Mouse (Mus musculus) embryonic facial prominence, embryonic 11.5 days (tissue): ENCODE measurements around the gene Kcnn1. TPM values are rescaled to one million over a fixed set of nuclear protein-coding genes. Genes with fewer than 3 reads are reported as not detected.

Source experiments
- ATAC-seq: fragments of 200-750 bp; cut with Nextera tagmentation; replicated peaks from 2 replicates; pipeline ENCODE4 v1.8.0; 2017; ENCODE audit warnings: low read depth; ENCODE audit not compliant: insufficient number of reproducible peaks, low FRiP score, low TSS enrichment
- DNase-seq: peaks from one replicate; pipeline ENCODE4 v3.0.0-alpha.2; 2015; ENCODE audit warnings: low spot score
- H3K27ac ChIP-seq: fragments of 300-500 bp; sonication (generic); replicated peaks from 2 replicates; pipeline ENCODE4 v1.5.1; 2014; ENCODE audit warnings: mild to moderate bottlenecking, low read depth, low read length, control low read depth
- H3K27me3 ChIP-seq: fragments of 300-500 bp; sonication (generic); 2 replicates; pipeline ENCODE4 v1.6.1; 2014; ENCODE audit warnings: mild to moderate bottlenecking, low read length, moderate library complexity, mixed read lengths; ENCODE audit not compliant: control insufficient read depth, insufficient read depth
- H3K36me3 ChIP-seq: fragments of 300-500 bp; sonication (generic); replicated peaks from 2 replicates; pipeline ENCODE4 v1.6.1; 2014; ENCODE audit warnings: low read depth, mild to moderate bottlenecking, low read length, moderate library complexity, mixed read lengths; ENCODE audit not compliant: control insufficient read depth, insufficient read depth
- H3K4me1 ChIP-seq: fragments of 300-500 bp; sonication (generic); 2 replicates; pipeline ENCODE4 v1.6.1; 2014; ENCODE audit warnings: low read length, mixed read lengths; ENCODE audit not compliant: control insufficient read depth, insufficient read depth
- H3K4me2 ChIP-seq: fragments of 300-500 bp; sonication (generic); 2 replicates; pipeline ENCODE4 v1.6.1; 2014; ENCODE audit warnings: low read depth, mild to moderate bottlenecking, control low read depth, low read length, moderate library complexity
- H3K4me3 ChIP-seq: fragments of 300-500 bp; sonication (generic); 2 replicates; pipeline ENCODE4 v1.5.1; 2014; ENCODE audit warnings: low read depth, low read length, control low read depth
- H3K9ac ChIP-seq: fragments of 300-500 bp; sonication (generic); replicated peaks from 2 replicates; pipeline ENCODE4 v1.6.1; 2014; ENCODE audit warnings: mild to moderate bottlenecking, control low read depth, low read length
- H3K9me3 ChIP-seq: fragments of 300-500 bp; sonication (generic); replicated peaks from 2 replicates; pipeline ENCODE4 v1.6.1; 2016; ENCODE audit warnings: mild to moderate bottlenecking, low read length, inconsistent platforms, mixed read lengths; ENCODE audit not compliant: control insufficient read depth
- WGBS: fragments of 180-500 bp; shearing (Covaris S2); extraction: QIAGEN DNeasy Blood & Tissue Kit; methylation state at CpG from one replicate; pipeline ENCODE4 v1.1.7; 2014; 5-methylcytosine and 5-hydroxymethylcytosine counted together
- polyA plus RNA-seq: library from polyadenylated mRNA; unstranded; fragments of >200 nt; fragmentation: Nextera tagmentation; extraction: Ambion mirVana; gene quantifications from 2 replicates; pipeline ENCODE4 v1.2.1, GENCODE M21; 2014

The Kcnn1 gene
- polyA plus RNA-seq, 1 experiment from 2014 or later: 2.9 TPM

DNA sequence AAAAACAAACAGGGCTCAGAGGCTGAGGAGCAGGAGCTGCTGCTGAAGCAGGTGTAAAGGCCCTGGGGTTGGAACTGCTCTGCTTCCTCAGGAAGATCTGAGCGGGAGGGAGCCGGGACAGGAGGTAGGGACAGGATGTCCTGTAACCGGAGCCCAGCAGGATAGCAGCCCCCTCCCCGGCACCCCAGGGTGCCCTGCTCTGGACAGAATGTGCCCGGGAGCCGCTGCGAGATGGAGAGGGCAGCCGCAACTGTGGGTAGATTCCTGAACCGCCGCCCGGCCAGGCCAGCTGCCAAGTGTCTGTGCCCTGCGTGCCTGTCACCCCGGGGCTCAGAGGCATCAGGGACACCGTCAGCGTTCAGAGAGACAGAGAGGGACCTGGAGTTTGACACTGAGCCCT, 29.5 kb downstream of the Kcnn1 start:
- 44% methylated on average over 15 of the region's 15 CpGs for WGBS
- Histone ChIP-seq H3K36me3 (no peaks in the 10 kb centered on the region), H3K27me3 (no peaks in the 10 kb centered on the region), H3K9me3 (no peaks in the 10 kb centered on the region), H3K27ac (no peak overlapping the region), H3K4me2 (no peak overlapping the region), H3K4me1 (no peaks in the 10 kb centered on the region; the same call in none of the 2 replicates), H3K9ac (no peak overlapping the region), H3K4me3 (no peak overlapping the region)
- DNase-seq (no peak), ATAC-seq (no peak)

DNA sequence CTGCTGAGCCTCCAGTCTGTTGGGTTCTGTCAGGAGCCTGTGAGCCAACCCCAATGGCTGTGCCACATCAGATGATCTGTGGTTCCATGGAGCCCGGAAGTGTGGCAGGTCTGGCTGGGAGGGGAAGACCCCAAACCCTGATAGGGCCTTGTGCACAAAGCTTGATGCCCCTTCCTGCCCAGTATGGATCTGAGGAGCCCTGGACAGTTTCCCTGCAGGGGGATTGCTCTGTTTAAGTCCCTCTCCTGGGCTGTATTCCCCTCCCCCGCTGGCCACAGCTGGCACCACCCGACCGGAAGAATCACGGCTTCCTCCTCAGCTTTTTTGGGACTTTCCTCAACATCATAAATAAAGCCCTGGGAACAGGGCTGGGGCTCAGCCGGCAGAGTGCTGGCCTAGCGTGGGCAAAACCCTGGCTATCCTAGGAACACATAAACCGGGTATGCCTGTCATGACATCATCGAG, 30.0 kb downstream of the Kcnn1 start:
- WGBS: 50% methylated on average over 9 of the region's 9 CpGs
- H3K4me3 ChIP-seq: no peak overlapping the region

DNA sequence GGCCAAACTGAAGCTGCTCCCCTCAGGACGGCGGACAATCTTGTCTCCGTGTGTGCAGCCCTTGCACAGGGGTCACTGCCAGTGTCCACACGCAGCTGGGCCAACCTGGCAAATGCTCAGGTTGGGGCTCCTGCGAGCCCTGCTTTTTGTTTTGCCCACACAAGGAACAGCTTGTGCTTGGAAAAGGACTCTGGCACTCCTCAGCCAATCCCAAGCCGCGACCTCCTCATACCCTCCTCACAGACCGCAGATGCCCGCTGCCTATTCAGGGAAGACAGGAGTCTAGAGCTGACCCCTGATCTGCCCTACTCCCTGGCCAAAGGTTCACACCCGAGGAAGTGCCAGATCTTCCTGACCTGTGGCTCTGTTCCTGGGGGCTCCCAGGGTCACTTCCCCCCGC, 30.7 kb downstream of the Kcnn1 start:
- ATAC-seq (no peak), DNase-seq (no peak)
- Histone ChIP-seq H3K36me3 (no peaks in the 10 kb centered on the region), H3K9ac (no peak overlapping the region), H3K4me2 (no peak overlapping the region), H3K4me1 (no peaks in the 10 kb centered on the region; the same call in 1 of the 2 replicates), H3K4me3 (no peak overlapping the region), H3K27me3 (no peaks in the 10 kb centered on the region), H3K27ac (no peak overlapping the region), H3K9me3 (no peaks in the 10 kb centered on the region)
- 61% methylated on average over 11 of the region's 11 CpGs for WGBS

More for the DNA sequence above, 30.0 kb downstream of the Kcnn1 start:
- DNase-seq (no peak), ATAC-seq (no peak)
- no peak overlapping the region for H3K4me2 ChIP-seq
- H3K36me3 ChIP-seq: no peaks in the 10 kb centered on the region
- H3K9ac ChIP-seq: 0 out of 2 replicates have a peak overlapping the region, but pooled peaks have one; percentile 13
- H3K4me1 ChIP-seq: no peaks in the 10 kb centered on the region; the same call in 1 of the 2 replicates
- H3K27me3 ChIP-seq: no peaks in the 10 kb centered on the region
- H3K9me3 ChIP-seq: no peaks in the 10 kb centered on the region
- no peak overlapping the region for H3K27ac ChIP-seq

GRCm38 (mm10) chr8:70831517-70831916, 31.5 kb downstream of the Kcnn1 start:
- DNase-seq: no peak
- Histone ChIP-seq H3K27ac (no peak overlapping the region), H3K9me3 (no peaks in the 10 kb centered on the region), H3K36me3 (no peaks in the 10 kb centered on the region), H3K4me1 (no peaks in the 10 kb centered on the region; the same call in 1 of the 2 replicates), H3K4me3 (no peak overlapping the region), H3K9ac (no peak overlapping the region), H3K4me2 (no peak overlapping the region), H3K27me3 (no peaks in the 10 kb centered on the region)
- 86% methylated on average over 8 of the region's 8 CpGs for WGBS
- ATAC-seq: no peak

DNA sequence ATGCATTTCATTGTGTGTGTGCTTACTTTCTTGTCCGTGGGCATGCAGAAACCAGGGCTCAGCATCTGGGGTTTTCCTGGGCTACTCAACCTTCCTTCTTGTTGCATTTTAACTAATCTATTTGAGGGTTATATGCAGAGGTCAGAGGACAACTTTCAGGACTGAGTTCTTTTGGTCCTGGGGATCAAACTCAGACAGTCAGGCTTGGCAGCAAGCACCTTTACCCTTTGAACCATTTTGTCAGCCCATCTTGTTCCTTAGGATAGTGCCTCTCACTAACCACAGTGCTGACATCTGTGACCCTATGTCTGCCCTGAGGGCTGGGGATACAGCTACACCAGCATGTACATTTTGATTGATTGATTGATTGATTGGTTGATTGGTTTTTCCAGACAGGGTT, 35.3 kb downstream of the Kcnn1 start:
- no peak overlapping the region for H3K27ac ChIP-seq
- no peak overlapping the region for H3K9ac ChIP-seq
- no peak overlapping the region for H3K4me2 ChIP-seq
- 89% methylated on average over 1 of the region's 1 CpGs for WGBS
- H3K36me3 ChIP-seq: no peaks in the 10 kb centered on the region
- H3K9me3 ChIP-seq: no peaks in the 10 kb centered on the region
- H3K4me1 ChIP-seq: no peaks in the 10 kb centered on the region; the same call in 1 of the 2 replicates
- DNase-seq (no peak), ATAC-seq (no peak)
- H3K27me3 ChIP-seq: no peaks in the 10 kb centered on the region
- no peak overlapping the region for H3K4me3 ChIP-seq

- no peak for ATAC-seq
- H3K4me1 ChIP-seq: no peaks in the 10 kb centered on the region
- no peaks in the 10 kb centered on the region for H3K9me3 ChIP-seq
- H3K9ac ChIP-seq: no peak overlapping the region
- H3K27ac ChIP-seq: no peak overlapping the region
- no peak overlapping the region for H3K4me3 ChIP-seq
- no peaks in the 10 kb centered on the region for H3K27me3 ChIP-seq
- H3K4me2 ChIP-seq: no peak overlapping the region
- H3K36me3 ChIP-seq: no peaks in the 10 kb centered on the region
- WGBS: 98% methylated on average over 2 of the region's 2 CpGs
- DNase-seq: no peak
Measured at GRCm38 (mm10) chr8:70827010-70827409, 36.0 kb downstream of the Kcnn1 start.

- 79% methylated on average over 8 of the region's 8 CpGs for WGBS
- Histone ChIP-seq H3K4me2 (no peak overlapping the region), H3K27ac (no peak overlapping the region), H3K4me3 (no peak overlapping the region), H3K9me3 (no peaks in the 10 kb centered on the region), H3K36me3 (no peaks in the 10 kb centered on the region), H3K4me1 (no peaks in the 10 kb centered on the region), H3K9ac (no peak overlapping the region), H3K27me3 (no peaks in the 10 kb centered on the region; the same call in 1 of the 2 replicates)
- DNase-seq (no peak), ATAC-seq (no peak)
Measured at GRCm38 (mm10) chr8:70825816-70826215, 37.2 kb downstream of the Kcnn1 start.

DNA sequence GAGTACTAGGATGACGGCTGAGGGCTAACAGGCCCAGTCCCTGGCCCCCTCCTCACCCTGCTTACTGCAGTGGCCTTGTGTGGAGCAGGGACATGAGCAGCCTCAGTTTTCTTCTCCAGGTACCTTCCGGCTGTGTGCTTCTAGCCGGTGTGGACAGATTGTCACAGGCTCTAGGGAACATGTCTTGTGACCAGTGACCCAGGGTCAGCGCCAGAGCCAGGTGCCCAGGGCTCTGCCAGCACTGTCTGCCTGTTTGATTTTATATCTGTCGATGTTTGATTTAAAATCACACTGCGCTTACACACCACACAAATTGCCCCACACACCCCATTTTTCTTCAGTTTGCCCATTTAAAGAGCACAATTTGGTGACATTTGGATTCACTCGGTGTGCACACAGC, 39.3 kb downstream of the Kcnn1 start:
- no peak for DNase-seq
- H3K27me3 ChIP-seq: no peaks in the 10 kb centered on the region; the same call in 1 of the 2 replicates
- no peak overlapping the region for H3K4me3 ChIP-seq
- H3K4me2 ChIP-seq: no peak overlapping the region
- no peak overlapping the region for H3K27ac ChIP-seq
- 82% methylated on average over 7 of the region's 7 CpGs for WGBS
- ATAC-seq: no peak
- no peak overlapping the region for H3K9ac ChIP-seq
- no peaks in the 10 kb centered on the region for H3K9me3 ChIP-seq
- H3K4me1 ChIP-seq: no peaks in the 10 kb centered on the region
- no peaks in the 10 kb centered on the region for H3K36me3 ChIP-seq
